Mouse (Mus musculus): ENCODE data around the gene Prrx1.
A peak's percentile ranks its signal among the peaks of the same experiment; 100 is the strongest.

The Prrx1 gene

DNA sequence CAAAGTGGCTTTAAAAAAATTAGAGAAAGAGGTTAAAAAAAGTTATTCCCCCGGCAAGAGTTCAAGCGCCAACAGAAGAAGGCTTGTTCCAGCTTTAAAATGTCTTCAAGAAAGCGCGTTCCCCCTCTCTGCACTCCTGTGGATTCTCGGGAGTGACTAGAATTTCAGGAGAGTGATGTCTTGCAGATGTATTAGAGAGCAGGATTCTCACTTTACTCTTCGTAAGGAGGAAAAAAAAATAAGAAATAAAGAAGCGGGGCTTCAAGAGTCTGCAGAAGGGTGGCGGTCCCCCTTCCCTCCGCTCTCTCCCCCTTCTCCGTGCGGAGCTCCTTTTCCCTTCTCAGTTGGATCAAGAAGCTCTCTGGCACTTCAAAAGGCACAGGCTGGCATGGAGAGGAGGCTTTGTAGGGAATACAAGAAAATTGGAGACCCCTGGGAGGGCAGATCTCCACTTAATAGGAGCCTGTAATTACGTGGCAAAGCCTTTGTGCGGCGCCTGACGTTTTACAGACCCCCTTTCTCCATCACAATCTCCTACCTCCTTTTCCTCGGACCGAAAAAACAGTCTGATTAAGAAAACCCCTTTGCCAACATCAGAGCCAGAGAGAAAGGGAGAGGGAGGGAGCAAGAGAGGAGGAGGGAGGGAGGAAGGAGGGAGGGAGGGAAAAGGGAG is at the start of gene Prrx1:
Gene Prrx1, minus strand, starts transcription at position 610 of the 673 bp plus-strand sequence.
- peak; percentile 25 for DNase-seq (ENCODE audit: low spot score)

DNA sequence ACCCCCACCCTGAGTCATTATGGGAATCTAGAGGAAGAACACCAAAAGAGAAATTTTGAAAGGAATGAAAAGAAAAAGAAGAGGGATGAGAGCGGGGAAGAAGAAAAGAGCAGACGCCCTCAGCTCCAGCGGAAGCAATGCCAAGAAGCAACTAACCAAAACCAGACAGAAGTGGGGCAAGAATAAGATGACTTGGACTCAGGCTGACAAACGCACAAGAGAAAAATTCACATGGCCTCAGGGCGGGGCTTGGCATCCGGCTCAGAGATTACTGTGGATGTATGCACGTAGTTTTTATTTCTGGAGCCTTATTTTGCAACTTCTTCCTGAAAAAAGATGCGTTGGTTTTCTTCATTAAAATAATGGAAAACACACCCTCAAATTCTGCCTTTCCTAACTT is 48.7 kb upstream of the Prrx1 start:
- DNase-seq (ENCODE audit: low spot score) = no peak

DNA sequence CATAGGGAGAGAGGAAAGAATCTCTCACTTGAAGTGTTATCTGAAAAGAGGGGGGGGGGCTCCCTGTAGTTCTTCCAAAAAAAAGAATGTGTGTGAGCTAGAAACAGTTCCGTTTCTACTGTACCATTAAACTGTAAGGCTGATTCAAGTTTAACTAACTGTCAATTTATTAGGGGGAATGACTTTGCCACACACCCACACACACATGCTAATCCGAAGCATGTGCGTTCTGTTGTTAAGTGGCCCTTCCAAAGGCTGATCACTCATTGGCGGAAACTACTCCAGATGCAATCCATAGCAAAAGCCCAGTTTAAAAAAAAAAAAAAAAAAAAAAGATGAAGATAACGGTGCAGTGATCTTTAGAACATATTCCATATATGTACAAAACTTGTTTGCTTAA is 47.9 kb upstream of the Prrx1 start:
- no peak for DNase-seq (ENCODE audit: low spot score)

DNA sequence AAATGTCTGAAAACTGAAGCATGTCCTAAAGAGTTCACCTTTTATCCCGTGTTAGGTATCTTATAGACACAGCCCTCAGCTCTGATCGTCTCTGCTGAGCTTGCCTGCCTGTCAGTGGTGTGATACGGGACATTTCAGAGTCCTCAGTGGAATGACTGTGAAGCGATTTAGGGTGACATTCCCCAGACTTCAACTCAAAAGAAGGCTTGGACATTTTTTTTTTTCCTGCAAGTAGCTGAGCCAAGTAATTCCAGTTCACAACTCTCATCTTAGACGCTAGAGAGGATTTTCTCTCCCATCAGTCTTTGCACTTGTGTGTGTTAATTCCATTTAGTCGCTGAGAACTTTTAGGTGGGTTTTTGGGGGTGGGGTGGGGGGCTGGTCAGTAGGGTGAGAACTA is 47.3 kb upstream of the Prrx1 start:
- no peak for DNase-seq (ENCODE audit: low spot score)

DNA sequence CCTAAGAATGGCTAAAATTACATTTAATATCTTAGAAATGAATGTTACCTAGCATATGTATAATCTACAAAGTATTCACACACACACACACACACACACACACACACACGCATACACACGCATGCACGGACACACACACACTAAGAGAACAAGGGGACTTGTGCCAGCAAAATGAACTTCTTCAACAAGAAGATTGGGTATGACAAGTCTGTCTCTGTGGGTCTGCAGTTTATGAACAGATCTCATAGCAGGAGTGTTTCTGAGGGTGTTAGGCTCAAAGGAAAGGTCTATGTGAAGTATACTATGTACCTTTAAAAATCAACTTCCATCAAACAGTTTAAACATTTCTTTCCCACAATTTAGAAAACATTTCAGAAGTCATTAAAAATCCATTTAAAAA is 46.0 kb upstream of the Prrx1 start:
- no peak for DNase-seq (ENCODE audit: low spot score)

DNA sequence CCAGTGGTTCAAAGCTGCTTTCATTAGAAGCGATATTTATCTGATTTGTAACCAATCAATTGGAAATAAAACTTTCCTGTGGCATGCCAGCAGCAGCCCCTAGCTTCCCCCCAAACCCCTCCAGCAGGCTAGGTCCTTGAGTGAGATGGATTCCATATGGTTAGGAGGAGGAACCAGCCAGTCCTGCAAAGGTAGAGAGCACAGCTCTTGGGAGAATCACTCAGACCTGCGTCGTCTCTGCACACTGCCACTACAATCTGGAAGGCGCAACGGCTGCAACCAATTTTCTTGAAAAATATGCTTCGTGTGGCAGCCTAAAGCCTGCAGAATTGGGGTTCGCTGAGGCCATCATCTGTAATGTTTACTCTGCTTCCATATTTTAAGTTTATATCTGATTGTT is 44.7 kb upstream of the Prrx1 start:
- DNase-seq (ENCODE audit: low spot score) = no peak

DNA sequence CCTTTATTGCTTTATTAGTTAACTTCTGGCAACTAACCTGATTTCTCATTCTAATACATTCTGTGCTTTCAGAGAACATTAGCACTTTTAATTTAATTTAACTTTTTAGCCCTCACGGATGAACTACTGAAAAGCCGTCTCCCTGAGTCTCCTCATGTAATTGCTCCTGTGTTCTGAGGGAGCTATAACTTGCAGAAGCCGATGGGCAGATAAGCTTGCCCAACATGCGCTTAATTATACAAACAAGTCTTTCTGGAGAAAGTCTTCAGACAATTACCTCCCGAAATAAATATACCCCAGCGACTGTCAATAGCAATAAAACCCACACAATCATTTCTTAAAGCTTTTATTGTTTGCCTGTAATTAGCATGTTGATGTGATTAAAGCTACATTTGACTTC is 44.2 kb upstream of the Prrx1 start:
- DNase-seq (ENCODE audit: low spot score) = no peak

DNA sequence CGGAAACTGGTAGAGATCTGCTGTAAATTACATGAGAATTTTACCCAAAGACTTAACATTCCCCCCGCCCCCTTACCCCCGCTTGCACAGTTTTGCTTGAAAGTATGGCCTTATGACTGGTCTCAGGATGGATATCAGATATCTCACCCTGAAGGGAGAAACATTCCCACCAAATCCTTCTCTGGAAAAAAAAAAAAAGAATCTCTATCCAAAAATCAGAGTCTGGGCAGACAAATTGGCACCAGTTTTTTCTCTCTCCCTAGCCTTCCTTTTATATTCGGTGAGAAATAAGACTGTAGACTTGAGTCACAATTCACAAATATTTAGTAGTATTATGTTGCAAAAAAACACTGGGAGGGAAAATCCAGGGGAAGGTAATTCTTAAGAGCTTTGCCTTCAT is 42.7 kb upstream of the Prrx1 start:
- no peak for DNase-seq (ENCODE audit: low spot score)

DNA sequence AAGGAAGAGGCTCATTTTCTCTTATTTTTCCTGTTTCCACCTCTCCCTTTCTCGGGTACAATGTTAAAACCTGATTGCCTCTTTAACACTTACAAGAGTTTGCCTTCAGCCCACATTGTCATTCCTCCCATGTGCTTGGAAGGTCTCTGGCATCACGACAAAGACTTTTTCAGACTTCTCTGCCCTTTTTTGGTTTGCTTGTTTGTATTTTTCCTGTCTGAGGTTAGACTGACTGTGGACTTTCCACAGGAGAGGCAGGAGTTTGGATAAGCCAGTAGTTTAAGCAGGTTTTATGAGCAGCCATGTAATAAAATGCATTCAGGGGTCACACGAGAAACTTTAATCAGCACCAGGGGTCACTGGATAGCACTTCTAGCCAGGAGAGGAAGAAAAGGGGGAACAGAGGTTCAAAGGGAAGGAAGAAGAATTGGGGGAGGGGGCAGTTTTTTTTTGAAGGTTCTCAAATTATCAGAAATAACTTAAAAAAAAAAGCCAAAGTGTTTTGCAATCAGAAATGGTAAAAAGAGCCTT is 42.2 kb upstream of the Prrx1 start:
- no peak for DNase-seq (ENCODE audit: low spot score)

DNA sequence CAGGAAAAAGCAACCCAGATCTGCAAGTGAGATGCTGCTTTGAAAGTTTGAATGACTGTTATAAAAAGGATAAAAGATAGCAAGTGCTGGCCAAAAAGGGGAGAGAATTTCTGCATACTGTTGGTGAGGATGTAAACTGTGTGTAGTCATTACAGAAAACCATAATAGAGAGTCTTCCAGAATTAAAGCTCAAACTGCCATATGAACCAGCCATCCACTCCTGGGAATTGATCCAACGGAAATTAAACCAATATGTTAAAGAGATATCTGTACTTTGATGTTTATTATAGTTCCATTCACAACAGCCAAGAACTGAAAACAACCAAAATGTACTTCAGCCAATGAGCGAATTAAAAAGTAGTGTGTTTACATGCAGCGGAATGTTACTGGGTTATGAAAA is 37.5 kb upstream of the Prrx1 start:
- no peak for DNase-seq (ENCODE audit: low spot score)

DNA sequence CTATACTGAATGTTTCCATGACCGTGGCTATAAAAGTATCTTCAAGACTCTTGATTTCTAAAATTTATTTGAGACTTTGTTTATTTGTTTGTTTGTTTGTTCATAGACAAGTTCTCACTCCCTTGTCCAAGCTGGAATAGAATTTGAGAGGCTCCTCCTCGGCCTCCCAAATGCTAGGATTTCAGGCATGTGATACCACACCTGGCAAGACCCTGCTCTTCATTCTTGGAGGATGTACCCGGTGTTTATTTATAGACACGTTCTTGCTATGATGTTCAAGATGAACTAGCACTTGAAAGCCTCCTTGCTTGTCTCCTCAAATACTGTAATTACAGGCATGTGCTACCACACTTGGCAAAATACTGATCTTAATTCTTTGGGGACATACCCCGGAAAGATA is 32.0 kb upstream of the Prrx1 start:
- no peak for DNase-seq (ENCODE audit: low spot score)

DNA sequence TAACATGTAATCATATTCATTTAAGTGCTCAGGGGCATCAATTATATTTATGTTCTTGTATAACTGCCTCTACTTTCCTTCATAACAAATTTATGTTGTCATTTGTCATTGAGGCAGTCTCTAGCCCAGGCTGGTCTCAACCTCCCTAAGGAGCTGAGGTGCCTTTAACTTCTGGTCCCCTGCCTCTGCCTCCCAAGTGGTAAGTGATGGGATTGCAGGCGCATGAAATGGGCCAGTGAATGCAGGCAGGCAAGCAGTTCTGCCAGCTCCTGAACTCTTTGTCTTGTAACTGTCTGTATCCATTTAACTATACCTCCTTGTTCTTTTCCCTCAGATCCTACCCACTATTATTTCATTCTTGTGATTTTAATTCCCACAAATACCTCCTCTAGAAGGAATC is 31.4 kb upstream of the Prrx1 start:
- no peak for DNase-seq (ENCODE audit: low spot score)

DNA sequence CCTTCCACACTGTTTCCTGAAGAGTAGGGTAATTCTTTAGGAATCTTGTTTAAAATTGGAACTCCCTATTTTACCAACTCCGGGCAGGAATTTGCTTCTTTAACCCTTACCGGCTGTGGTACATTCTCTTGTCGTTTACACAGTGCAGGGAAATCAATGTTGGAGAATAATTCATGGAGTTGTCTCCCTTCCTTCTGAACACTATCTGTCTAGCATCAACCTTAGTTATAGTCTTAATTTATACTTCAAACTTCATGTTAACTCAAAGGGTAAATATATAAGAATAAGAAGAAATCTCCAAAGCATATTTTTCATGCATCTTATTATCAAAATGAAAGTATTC is 25.7 kb upstream of the Prrx1 start:
- DNase-seq (ENCODE audit: low spot score) = no peak

DNA sequence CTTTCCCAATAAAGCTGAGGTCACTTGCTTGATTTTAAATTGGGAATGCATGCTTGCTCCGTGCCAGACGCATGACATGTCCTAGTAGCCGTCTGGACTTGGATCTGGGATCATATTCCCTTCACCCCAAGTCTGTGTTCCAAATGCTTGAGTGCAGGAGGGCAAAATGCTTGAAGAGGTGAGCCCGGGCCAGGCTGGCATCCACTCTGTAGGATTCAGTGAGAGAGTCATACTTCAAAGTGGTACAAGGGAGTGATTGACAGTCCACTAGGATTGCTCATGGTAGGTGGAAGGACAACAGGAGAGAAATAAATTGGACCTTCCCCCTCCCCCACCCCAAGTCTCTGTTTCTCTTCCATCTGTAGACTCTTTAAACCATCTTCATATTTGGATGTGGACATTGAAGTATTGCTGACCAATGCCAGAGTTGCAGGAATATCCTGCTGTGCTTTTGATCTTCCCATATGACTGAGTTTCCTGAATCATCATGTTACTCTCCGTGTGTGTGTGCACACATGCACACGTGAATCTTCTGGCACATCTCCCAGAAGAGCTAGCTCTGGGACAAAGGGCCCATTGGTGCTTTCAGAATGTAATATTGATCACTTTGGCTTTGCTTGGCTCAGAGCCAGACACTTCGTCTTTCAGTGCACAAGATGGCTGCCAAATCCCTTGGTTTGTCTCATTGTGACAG is 25.2 kb upstream of the Prrx1 start:
- DNase-seq (ENCODE audit: low spot score) = no peak

DNA sequence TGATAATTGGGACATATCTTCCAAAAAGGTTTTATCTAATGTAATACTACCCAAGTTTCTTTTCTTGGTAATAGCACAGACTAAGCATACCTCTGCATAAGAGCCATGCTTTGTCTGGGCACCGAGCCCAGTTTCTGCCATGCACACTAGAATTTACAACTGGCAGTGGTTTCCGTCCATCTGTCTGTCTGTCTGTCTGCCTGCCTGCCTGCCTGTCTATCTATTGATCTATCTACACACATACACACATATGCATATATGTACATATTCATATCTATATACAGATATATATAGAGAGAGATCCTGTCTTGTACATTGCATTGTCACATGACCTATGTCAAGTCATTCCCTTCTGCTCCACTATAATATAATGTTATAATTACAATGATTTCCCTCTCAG is 24.3 kb upstream of the Prrx1 start:
- no peak for DNase-seq (ENCODE audit: low spot score)

DNA sequence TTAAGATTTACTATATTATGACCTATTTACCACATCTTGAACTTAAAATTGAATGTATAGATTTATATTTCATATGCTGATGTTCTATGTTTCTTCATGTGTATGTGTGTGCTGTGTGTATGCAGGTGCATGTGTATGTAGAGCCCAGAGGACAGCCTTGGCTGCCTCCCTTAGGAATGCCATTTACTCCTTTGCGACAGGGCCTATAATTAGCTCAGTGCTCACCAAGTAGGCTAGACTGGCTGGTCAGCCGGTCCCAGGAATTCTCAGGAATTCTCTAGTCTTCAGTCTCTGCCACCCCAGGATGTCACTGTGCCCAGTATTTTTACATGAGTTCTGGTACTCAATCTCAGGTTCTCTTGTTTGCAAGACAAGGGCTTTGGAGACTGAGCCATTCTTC is 13.8 kb upstream of the Prrx1 start:
- DNase-seq (ENCODE audit: low spot score) = no peak

DNA sequence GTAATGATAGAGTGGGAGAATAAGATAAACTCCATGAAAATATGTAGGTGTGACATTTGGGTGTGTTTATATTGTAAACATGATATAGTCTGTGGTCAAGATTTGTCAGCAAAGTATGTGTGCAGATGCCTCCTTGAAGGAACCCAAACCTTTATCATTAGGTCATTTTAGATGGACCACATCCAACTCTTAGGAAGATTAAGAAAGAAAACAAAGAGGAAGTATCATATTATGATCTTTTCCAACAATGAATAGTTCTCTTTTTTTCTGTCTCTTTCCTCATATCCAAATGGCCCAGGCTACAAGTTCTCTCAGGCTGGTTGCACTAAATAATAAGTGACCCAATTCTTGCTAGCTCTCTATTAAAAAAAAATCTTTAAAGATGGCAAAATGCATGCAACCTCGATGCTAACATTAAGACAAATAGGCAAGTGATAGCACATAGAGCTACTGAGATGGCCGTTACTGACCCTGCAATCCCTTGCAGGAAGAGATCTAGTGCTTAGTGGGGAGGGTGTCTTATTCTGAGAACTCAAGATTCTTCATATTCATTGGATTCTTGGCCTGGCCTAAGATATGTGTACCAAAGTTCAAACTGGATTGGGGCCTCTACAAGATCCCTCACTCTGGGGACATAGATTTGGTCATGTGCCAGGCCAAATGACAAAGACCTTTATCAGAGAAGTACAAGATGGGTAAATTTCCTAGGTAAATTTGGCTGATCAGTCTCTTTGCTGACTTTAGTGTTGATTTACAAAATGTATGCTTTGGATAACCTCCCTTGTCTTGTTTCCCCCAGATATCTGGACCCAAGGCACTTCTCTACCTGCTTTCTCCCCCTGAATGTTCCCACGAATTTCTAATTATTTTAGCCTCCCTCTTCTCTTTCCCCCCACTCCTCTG is 6.4 kb upstream of the Prrx1 start:
- no peak for DNase-seq (ENCODE audit: low spot score)

DNA sequence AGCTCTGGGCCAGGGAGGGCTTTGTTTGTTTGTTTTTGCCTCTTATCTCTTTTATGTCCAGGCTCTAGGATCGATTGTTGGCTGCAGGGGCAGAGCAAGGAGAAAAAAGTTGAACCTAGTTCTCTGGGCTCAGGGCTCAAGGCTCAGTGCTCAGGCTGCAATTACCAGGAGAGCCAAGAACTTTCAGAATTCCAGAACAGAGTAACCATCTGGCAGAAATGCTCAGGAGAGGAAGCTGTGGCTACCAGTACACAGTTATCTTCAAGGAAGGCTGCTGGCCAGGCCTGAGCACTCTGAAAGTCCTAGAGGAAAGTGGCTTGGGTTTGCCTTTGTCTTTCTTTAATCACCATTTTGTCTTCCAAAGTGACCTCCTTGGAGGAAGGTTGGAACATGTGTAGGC is 3.4 kb upstream of the Prrx1 start:
- no peak for DNase-seq (ENCODE audit: low spot score)

DNA sequence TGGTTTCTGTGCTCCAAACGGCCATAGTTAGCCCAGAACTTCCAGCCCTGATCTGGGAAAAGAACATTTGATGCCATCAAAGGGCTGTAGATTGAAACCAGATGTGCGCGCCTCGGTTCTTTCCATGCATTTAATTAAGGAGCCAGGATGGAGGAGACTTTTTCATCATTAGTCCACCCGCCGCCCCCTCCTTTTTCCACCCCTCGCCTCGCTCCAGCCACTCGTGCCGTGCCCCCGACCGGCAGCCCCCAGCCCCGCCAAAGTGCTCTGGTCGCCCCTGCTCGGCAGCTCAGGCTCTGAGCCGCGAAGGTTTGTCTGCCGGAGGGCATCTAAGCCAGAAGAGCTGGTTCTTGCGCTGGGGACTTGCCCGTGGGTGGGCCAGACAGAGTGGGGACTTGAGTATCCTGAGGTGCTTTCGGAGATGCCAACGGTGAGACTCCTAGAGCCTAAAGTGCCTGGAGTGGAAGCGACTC is 1.4 kb upstream of the Prrx1 start:
- no peak for DNase-seq (ENCODE audit: low spot score)

DNA sequence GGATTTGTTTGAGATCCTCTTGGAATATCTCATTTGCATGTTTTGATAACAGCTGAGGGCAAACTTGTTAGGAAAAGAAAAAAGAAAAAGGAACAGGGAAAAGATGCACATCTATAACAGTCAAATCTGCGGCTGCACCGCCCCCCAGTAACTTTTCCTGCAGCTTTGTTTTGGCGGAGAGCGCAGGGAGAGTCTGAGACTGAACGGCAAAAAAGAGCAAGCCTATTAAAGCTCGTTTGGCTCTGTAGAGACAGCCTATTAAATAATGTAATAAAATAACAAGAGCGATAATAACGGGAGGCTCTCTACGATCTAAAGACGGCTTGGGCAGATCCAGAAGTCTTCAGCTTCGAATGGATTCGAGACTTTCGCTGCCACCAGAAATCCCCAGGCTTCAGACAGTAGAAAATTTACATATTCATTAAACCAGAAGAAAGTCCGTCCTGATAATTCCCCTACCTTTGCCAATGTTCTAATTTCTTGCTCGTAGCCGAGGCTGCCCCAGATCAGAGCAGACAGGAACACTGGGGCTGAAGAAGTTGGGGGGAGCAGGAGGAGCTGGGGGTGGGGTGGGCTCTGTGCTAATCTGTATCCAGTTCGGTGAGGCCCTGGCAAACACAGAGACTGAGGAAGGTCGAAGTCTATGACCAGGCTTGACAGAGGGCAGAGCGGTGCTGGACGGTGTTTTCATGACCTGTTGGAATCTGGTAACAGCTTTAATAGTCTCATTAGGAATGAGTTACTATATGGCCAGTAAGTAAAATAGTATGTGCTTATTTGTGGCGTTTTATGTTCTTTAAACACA is 613 bp upstream of the Prrx1 start:
- DNase-seq (ENCODE audit: low spot score) = peak; percentile 18

DNA sequence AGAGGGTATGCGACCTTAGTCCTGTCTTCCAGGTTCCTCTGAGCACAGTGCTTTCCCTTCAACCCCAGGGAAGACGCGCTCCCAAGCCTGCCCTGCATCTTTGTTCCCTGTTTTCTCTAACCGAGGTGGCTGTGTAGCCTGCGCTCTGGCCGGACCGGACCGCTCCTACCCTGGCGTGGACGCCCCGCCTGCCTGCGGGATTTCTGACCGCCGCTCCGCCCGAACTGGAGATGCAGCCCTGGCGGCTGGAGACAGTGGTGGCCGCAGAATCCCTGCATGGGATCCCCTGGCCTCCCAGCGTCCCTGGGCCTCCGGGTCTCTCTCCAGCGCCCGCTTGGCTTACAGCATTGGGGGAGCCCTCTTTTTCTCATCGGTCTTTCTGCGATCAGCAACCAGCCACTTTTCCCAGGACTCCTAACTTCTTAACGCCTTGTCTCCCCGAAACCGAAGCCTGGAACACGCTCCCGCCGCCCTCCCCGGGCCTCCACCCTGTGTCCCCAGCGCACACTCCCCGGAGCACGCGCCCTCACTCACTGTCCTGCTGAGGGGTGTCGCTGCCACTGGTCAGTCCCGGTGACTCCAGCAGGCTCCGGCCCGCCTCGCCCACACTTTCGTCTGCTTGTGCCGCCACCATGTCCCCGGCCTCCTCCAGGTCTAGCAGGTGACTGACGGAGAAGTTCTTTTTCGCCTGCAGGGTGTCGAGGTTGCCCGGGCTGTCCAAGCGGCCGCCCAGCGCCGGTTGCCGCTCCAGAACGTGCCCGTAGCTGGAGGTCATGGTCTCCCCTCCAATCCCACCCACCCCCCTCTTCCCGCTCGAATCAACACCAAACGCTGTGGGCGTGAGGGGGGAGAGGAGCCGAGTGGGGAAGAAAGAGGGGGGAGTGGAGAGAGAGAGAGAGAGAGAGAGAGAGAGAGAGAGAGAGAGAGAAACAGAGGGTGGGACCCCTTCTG is 1.4 kb downstream of the Prrx1 start:
- DNase-seq (ENCODE audit: low spot score) = peak; percentile 29

All from yolk sac, embryonic 10.5 days (tissue).